Mouse (Mus musculus): ENCODE data around the gene Bnip2. TPM values are rescaled to one million over a fixed set of nuclear protein-coding genes. Genes with fewer than 3 reads are reported as not detected.

Gene Bnip2
- 119 and 120 TPM in 2 replicates for polyA plus RNA-seq (2014; fragmentation: Nextera tagmentation; extraction: Ambion mirVana)

DNA sequence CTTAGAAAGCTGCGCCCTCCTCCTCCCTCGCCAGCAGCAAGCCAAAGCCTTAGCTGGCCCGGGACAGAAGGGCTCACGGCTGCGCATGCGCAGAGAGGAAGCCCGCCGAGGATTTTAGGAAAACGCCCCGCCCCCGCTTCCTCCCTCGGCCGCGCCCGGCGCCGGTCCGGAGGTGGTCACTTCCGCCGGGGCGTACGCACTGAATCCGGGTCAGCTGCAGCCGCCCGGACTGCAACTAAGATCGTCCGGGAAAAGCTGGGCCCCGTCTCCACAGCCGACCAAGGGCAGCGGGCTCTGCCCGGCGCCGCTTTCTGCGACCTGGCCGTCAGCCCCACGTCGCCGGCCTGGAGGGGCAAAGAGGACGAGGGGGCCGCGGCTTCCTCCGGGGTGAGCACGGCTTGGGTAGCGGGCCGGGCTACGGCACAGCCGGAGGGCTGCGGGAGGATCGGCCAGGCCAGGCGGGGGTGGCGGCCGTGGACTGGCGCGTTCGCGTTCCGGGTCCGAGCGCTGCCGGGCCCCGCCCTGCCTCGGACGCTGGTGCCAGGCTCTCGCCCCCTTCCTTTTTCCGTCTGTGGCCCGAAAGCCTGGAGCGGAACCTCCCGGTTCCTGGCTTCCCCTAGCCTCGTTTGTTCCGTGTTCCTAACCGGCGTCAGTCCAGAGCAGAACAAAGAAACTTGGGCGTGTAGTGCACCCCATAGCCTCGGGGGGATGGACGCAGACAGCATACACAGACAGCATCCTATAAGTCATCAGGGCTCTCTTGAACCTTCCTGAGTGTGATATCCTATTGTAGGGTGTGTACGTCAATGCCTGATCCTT, at the start of gene Bnip2:
Gene Bnip2 (plus strand): TSS at position 164 of the 819 bp plus-strand sequence.
- H3K27ac ChIP-seq (ENCODE audit: low read length) = peak within 1 kb of the TSS; percentile 91
- H3K4me2 ChIP-seq (replicated peaks; ENCODE audit: low read depth, low read length) = peak within 1 kb of the TSS; percentile 61
- under 1% methylated on average over 76 of the region's 76 CpGs for WGBS
- H3K36me3 ChIP-seq (ENCODE audit: control insufficient read depth, insufficient read depth, low read length) = no peaks in the 10 kb centered on the region
- H3K9ac ChIP-seq (replicated peaks; ENCODE audit: low read depth, low read length) = peak within 1 kb of the TSS; percentile 99
- peak within 1 kb of the TSS; percentile 99 for H3K4me3 ChIP-seq (ENCODE audit: low read depth, low read length)
- H3K27me3 ChIP-seq (ENCODE audit: control insufficient read depth, insufficient read depth, low read length) = no peaks in the 10 kb centered on the region
- peak; percentile 94 for ATAC-seq (ENCODE audit: insufficient number of reproducible peaks, insufficient read depth, low FRiP score, low read depth)
- H3K4me1 ChIP-seq (ENCODE audit: control insufficient read depth, insufficient read depth, low read length) = peaks cover 36% of the 10 kb centered on the region
- H3K9me3 ChIP-seq (ENCODE audit: control insufficient read depth, low read depth, low read length) = no peaks in the 10 kb centered on the region

DNA sequence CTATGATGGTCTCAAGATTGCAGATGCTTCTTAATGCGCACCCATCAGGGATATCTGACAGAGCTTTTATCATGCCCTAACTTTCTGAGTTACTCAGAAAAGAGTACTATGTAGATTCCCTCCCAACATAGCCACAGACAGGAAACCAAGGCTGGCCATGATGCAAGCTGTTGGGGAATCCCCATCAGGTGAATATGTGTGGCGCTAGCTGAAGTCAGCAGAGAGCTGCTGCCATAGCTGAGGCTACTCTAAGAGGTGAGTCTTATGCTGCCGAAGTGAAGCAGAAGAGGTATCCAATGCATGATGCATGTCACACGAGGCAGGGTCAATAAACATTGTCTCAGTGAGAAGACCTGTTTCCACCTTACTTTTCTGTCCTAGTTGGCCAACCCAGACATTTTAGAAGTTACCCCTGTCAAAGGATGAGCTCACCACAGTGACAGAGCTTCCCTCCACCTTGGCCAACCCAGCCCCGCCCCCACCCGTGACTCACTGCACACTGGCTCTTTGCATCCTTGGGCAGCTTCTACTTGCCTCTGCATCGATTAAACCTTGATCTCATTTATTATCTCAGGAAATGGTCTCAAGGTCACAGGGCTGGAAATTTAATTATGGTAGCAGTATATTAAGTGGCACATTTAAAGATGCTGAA, 48.3 kb upstream of the Bnip2 start:
- Histone ChIP-seq H3K27me3 (ENCODE audit: control insufficient read depth, insufficient read depth, low read length) (no peaks in the 10 kb centered on the region), H3K4me3 (ENCODE audit: low read depth, low read length) (no peak overlapping the region), H3K4me1 (ENCODE audit: control insufficient read depth, insufficient read depth, low read length) (no peaks in the 10 kb centered on the region), H3K9me3 (ENCODE audit: control insufficient read depth, low read depth, low read length) (no peaks in the 10 kb centered on the region), H3K4me2 (replicated peaks; ENCODE audit: low read depth, low read length) (no peak overlapping the region), H3K27ac (ENCODE audit: low read length) (no peak overlapping the region), H3K9ac (replicated peaks; ENCODE audit: low read depth, low read length) (no peak overlapping the region), H3K36me3 (ENCODE audit: control insufficient read depth, insufficient read depth, low read length) (no peaks in the 10 kb centered on the region)
- no peak for ATAC-seq (ENCODE audit: insufficient number of reproducible peaks, insufficient read depth, low FRiP score, low read depth)
- WGBS = 80% methylated on average over 7 of the region's 7 CpGs

DNA sequence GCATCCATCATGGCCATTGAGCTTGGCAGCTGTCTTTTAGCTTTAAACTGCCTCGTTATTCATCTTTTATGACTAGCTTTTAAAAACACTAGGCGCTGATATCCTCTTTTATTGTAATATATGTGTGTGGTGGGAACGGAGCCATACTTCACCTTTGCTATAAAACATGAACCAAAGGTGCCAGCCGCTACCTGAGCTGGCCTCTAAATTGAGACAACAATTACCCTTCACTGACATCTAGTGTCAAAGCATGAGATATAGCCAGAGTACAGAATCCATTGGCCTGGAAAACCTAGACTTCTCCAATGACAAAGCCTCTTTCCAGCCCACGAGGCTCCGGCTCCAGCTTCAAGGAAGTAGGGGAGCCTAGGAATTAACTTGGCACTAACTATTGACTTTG, 47.7 kb upstream of the Bnip2 start:
- no peak for ATAC-seq (ENCODE audit: insufficient number of reproducible peaks, insufficient read depth, low FRiP score, low read depth)
- H3K27me3 ChIP-seq (ENCODE audit: control insufficient read depth, insufficient read depth, low read length) = no peaks in the 10 kb centered on the region
- no peaks in the 10 kb centered on the region for H3K36me3 ChIP-seq (ENCODE audit: control insufficient read depth, insufficient read depth, low read length)
- H3K4me2 ChIP-seq (replicated peaks; ENCODE audit: low read depth, low read length) = no peak overlapping the region
- H3K4me1 ChIP-seq (ENCODE audit: control insufficient read depth, insufficient read depth, low read length) = no peaks in the 10 kb centered on the region
- H3K9me3 ChIP-seq (ENCODE audit: control insufficient read depth, low read depth, low read length) = no peaks in the 10 kb centered on the region
- no peak overlapping the region for H3K9ac ChIP-seq (replicated peaks; ENCODE audit: low read depth, low read length)
- H3K27ac ChIP-seq (ENCODE audit: low read length) = no peak overlapping the region
- 72% methylated on average over 6 of the region's 6 CpGs for whole genome bisulfite sequencing
- no peak overlapping the region for H3K4me3 ChIP-seq (ENCODE audit: low read depth, low read length)

DNA sequence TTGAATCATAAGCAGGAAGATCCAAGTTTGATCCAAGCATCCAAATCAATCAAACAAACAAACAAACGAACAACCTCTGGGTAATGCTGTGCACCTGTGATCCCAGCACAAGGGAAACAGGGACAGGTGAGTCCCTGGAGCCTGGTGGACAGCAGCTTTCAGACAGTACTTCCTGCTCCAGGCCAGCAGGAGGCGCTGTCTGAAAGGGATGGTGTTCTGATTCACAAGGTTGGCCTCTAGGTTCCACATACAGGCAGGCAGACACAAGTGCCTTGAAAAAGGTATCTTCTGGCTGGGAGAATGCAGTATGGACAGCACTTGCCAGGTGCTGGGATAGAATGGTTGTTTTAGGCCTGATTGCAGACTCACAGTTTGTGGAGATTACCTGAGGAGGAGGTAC, 40.3 kb upstream of the Bnip2 start:
- Histone ChIP-seq H3K27me3 (ENCODE audit: control insufficient read depth, insufficient read depth, low read length) (no peaks in the 10 kb centered on the region), H3K4me1 (ENCODE audit: control insufficient read depth, insufficient read depth, low read length) (no peaks in the 10 kb centered on the region), H3K36me3 (ENCODE audit: control insufficient read depth, insufficient read depth, low read length) (no peaks in the 10 kb centered on the region), H3K27ac (ENCODE audit: low read length) (no peak overlapping the region), H3K9ac (replicated peaks; ENCODE audit: low read depth, low read length) (no peak overlapping the region), H3K4me3 (ENCODE audit: low read depth, low read length) (no peak overlapping the region), H3K4me2 (replicated peaks; ENCODE audit: low read depth, low read length) (no peak overlapping the region), H3K9me3 (ENCODE audit: control insufficient read depth, low read depth, low read length) (no peaks in the 10 kb centered on the region)
- no peak for ATAC-seq (ENCODE audit: insufficient number of reproducible peaks, insufficient read depth, low FRiP score, low read depth)
- WGBS = 10% methylated on average over 2 of the region's 2 CpGs

DNA sequence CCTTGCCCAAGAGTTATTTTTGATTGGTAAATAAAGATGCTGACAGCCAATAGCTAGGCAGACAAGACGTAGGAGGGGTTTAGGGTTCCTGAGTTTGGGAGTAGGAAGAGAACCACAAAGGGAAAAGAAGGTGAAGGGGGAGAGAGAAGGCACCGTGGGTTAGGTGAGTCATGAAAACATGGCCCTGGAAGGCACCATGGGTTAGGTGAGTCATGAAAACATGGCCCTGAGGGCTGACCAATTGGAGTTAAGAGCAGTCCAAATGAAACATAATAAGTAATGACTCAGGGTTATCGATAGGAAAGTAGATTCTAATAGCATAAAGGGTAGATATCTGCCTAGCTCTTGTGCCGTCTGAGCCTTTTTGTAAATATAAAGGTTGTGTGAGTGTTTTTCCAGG, 39.6 kb upstream of the Bnip2 start:
- Histone ChIP-seq H3K4me3 (ENCODE audit: low read depth, low read length) (no peak overlapping the region), H3K9me3 (ENCODE audit: control insufficient read depth, low read depth, low read length) (no peaks in the 10 kb centered on the region), H3K4me1 (ENCODE audit: control insufficient read depth, insufficient read depth, low read length) (no peaks in the 10 kb centered on the region), H3K4me2 (replicated peaks; ENCODE audit: low read depth, low read length) (no peak overlapping the region), H3K36me3 (ENCODE audit: control insufficient read depth, insufficient read depth, low read length) (no peaks in the 10 kb centered on the region), H3K27me3 (ENCODE audit: control insufficient read depth, insufficient read depth, low read length) (no peaks in the 10 kb centered on the region), H3K27ac (ENCODE audit: low read length) (no peak overlapping the region), H3K9ac (replicated peaks; ENCODE audit: low read depth, low read length) (no peak overlapping the region)
- 69% methylated on average over 4 of the region's 4 CpGs for WGBS
- no peak for ATAC-seq (ENCODE audit: insufficient number of reproducible peaks, insufficient read depth, low FRiP score, low read depth)

DNA sequence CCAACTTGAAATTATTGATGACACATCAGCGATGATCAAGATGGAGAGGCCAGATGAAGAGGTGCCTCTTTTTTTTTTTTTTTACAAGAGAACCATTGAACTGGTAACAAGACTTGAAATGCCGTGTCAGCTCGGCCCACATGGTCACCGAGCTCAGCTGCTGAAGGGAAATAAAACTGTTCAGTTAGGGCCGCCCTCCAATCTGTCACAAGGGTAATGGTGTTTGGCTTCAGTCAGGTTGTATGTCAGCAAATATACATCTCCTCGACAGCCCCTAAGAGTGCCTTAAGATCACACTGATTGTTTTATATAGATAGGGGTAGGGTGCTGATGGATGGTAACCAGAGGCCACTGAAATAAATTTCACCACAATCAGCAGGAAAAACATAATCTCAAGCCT, 28.3 kb upstream of the Bnip2 start:
- no peaks in the 10 kb centered on the region for H3K27me3 ChIP-seq (ENCODE audit: control insufficient read depth, insufficient read depth, low read length)
- no peaks in the 10 kb centered on the region for H3K36me3 ChIP-seq (ENCODE audit: control insufficient read depth, insufficient read depth, low read length)
- no peaks in the 10 kb centered on the region for H3K4me1 ChIP-seq (ENCODE audit: control insufficient read depth, insufficient read depth, low read length)
- H3K9ac ChIP-seq (replicated peaks; ENCODE audit: low read depth, low read length) = no peak overlapping the region
- H3K9me3 ChIP-seq (ENCODE audit: control insufficient read depth, low read depth, low read length) = no peaks in the 10 kb centered on the region
- no peak overlapping the region for H3K27ac ChIP-seq (ENCODE audit: low read length)
- no peak for ATAC-seq (ENCODE audit: insufficient number of reproducible peaks, insufficient read depth, low FRiP score, low read depth)
- no peak overlapping the region for H3K4me2 ChIP-seq (replicated peaks; ENCODE audit: low read depth, low read length)
- H3K4me3 ChIP-seq (ENCODE audit: low read depth, low read length) = no peak overlapping the region
- 61% methylated on average over 6 of the region's 6 CpGs for WGBS

DNA sequence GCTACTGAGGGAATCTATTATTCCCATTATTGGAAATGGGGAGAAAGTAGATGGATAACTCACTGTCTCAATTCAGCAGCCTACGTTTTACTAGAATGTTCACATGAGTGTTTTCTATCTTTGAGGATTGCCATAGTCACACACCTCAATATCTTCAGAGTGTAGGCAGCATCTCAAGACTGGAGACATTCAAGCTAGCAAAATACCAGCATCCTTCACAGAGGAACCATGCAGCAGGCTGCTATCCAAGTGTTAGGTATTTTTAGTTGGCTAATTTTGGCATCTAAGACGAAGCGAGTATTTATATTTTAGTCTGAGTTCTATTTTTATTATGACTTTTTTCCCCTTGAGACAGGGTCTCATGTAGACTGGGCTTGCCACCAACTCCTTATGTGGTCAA, 24.9 kb upstream of the Bnip2 start:
- H3K4me3 ChIP-seq (ENCODE audit: low read depth, low read length) = no peak overlapping the region
- no peak overlapping the region for H3K27ac ChIP-seq (ENCODE audit: low read length)
- ATAC-seq (ENCODE audit: insufficient number of reproducible peaks, insufficient read depth, low FRiP score, low read depth) = no peak
- 82% methylated on average over 3 of the region's 3 CpGs for WGBS
- H3K36me3 ChIP-seq (ENCODE audit: control insufficient read depth, insufficient read depth, low read length) = no peaks in the 10 kb centered on the region
- no peak overlapping the region for H3K4me2 ChIP-seq (replicated peaks; ENCODE audit: low read depth, low read length)
- no peaks in the 10 kb centered on the region for H3K4me1 ChIP-seq (ENCODE audit: control insufficient read depth, insufficient read depth, low read length)
- no peak overlapping the region for H3K9ac ChIP-seq (replicated peaks; ENCODE audit: low read depth, low read length)
- no peaks in the 10 kb centered on the region for H3K27me3 ChIP-seq (ENCODE audit: control insufficient read depth, insufficient read depth, low read length)
- H3K9me3 ChIP-seq (ENCODE audit: control insufficient read depth, low read depth, low read length) = no peaks in the 10 kb centered on the region

DNA sequence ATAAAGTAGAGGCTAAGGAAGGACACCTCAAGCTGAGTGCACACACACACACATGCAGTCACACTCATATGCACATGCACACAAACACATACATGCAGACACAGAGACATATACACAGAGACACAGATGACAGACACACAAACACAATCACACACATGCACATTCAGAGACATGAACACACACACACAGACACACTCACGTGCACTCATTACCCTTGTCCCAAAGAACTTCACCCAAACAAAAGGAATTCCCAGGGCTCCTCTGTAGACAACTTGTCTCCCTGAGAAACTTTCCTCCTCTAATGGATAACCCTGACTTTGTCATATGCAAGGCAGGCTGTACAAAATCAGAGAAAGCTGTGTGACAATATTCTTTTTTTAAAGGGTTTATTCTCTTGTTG, 3.7 kb upstream of the Bnip2 start:
- H3K4me1 ChIP-seq (ENCODE audit: control insufficient read depth, insufficient read depth, low read length) = peaks cover 7% of the 10 kb centered on the region
- WGBS = 88% methylated on average over 1 of the region's 1 CpGs
- H3K4me2 ChIP-seq (replicated peaks; ENCODE audit: low read depth, low read length) = no peak overlapping the region
- no peak overlapping the region for H3K9ac ChIP-seq (replicated peaks; ENCODE audit: low read depth, low read length)
- no peaks in the 10 kb centered on the region for H3K27me3 ChIP-seq (ENCODE audit: control insufficient read depth, insufficient read depth, low read length)
- H3K27ac ChIP-seq (ENCODE audit: low read length) = no peak overlapping the region
- no peak for ATAC-seq (ENCODE audit: insufficient number of reproducible peaks, insufficient read depth, low FRiP score, low read depth)
- H3K9me3 ChIP-seq (ENCODE audit: control insufficient read depth, low read depth, low read length) = no peaks in the 10 kb centered on the region
- no peaks in the 10 kb centered on the region for H3K36me3 ChIP-seq (ENCODE audit: control insufficient read depth, insufficient read depth, low read length)
- no peak overlapping the region for H3K4me3 ChIP-seq (ENCODE audit: low read depth, low read length)
